Mouse (Mus musculus) myocyte (in vitro differentiated cells): ENCODE measurements at regions not wholly inside any gene's neighbourhood (a gene's known extent, or its start where the extent isn't known, plus 50 kb on each side); places are given as distances from the start of the nearest gene placed in this dataset.

Experiments
- E2F4 ChIP-seq: IDR thresholded peaks from one replicate; pipeline ENCODE4 v1.6.1; 2011; ENCODE audit warnings: mild to moderate bottlenecking, control low read depth, moderate library complexity; ENCODE audit not compliant: insufficient read depth
- MYOD1 ChIP-seq, 3 experiments: IDR thresholded peaks; one replicate each; pipeline ENCODE4 v1.6.1; 2011; ENCODE audit warnings: control low read depth in 2 of 3, low read depth in 2 of 3, mild to moderate bottlenecking in 2 of 3, moderate library complexity in 1 of 3; ENCODE audit not compliant: insufficient read length in 2 of 3, control insufficient read depth in 1 of 3
- POLR2A ChIP-seq: IDR thresholded peaks from one replicate; pipeline ENCODE4 v1.6.1; 2011; ENCODE audit warnings: low read depth, mild to moderate bottlenecking, control low read depth, moderate library complexity; ENCODE audit not compliant: insufficient read length
- POLR2AphosphoS2 ChIP-seq: IDR thresholded peaks from one replicate; pipeline ENCODE4 v1.6.1; 2011; ENCODE audit warnings: low read depth, control low read depth; ENCODE audit not compliant: insufficient read length
- SRF ChIP-seq: IDR thresholded peaks from one replicate; pipeline ENCODE4 v1.6.1; 2011; ENCODE audit warnings: low read depth; ENCODE audit not compliant: control insufficient read depth, insufficient read length
- TCF12 ChIP-seq: IDR thresholded peaks from one replicate; pipeline ENCODE4 v1.6.1; 2011; ENCODE audit warnings: mild to moderate bottlenecking, control low read depth; ENCODE audit not compliant: poor library complexity, insufficient read depth, severe bottlenecking
- USF1 ChIP-seq: IDR thresholded peaks from one replicate; pipeline ENCODE4 v1.6.1; 2011; ENCODE audit warnings: low read depth, mild to moderate bottlenecking, control low read depth, moderate library complexity

DNA sequence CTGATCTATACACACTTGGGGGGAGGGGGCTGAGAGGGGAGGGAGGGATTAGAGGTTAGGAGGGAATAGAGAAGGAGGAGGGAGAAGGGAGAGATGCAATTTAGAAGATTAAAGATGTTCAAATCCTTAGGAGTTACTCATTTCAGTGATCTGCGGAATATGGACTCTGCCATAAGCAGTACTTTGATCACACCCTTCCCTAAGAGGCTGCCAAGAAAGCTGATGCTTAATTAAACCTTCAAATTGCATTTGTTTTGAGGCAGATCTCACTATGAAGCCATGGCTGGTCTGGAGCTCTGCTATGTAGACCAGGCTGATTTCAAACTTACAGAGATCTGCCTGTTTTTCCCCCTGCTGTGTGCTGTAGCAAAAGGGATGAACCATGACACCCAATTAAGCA is 338.2 kb upstream of the Adamts9 start:
- TF ChIP-seq POLR2AphosphoS2 (no peak), POLR2A (no peak), TCF12 (no peak), SRF (no peak), USF1 (no peak), MYOD1 (IDR thresholded peaks at IDR 0.05; ENCODE audit: control insufficient read depth in 1 of 3, insufficient read length in 2 of 3, low read depth in 2 of 3) (no peak), E2F4 (no peak)
